Mouse (Mus musculus): Measurements from ENCODE around the gene Relb. TPM values are rescaled to one million over a fixed set of nuclear protein-coding genes. Genes with fewer than 3 reads are reported as not detected.
A peak's percentile ranks its signal among the peaks of the same experiment; 100 is the strongest.
"Not testable (repeated sequence)": the region's sequence is repeated elsewhere in the genome, so short reads cannot be mapped to it uniquely, and the experiment has no call there.

Relb gene
- polyA plus RNA-seq, 1 experiment from 2014 or later: 3.6 TPM

GRCm38 (mm10) chr7:19628192-19628535, 1.1 kb downstream of the Relb start:
- no peak for ATAC-seq (ENCODE audit: low FRiP score)
- WGBS: 18% methylated on average over 17 of the region's 17 CpGs

GRCm38 (mm10) chr7:19627721-19628120, 1.5 kb downstream of the Relb start:
- Histone ChIP-seq H3K4me2 (peak overlapping the region; percentile 95; the same call in 1 of the 2 replicates), H3K4me3 (replicated peaks) (no peak overlapping the region), H3K9me3 (no peaks in the 10 kb centered on the region), H3K36me3 (replicated peaks) (peaks cover 10% of the 10 kb centered on the region), H3K9ac (no peak overlapping the region), H3K27ac (no peak overlapping the region), H3K27me3 (no peaks in the 10 kb centered on the region), H3K4me1 (peaks cover 11% of the 10 kb centered on the region; the same call in 1 of the 2 replicates)
- 61% methylated on average over 3 of the region's 3 CpGs for WGBS
- ATAC-seq (ENCODE audit: low FRiP score): no peak

More at GRCm38 (mm10) chr7:19628192-19628535, 1.1 kb downstream of the Relb start:
- H3K4me3 ChIP-seq (replicated peaks): peak overlapping the region; percentile 72
- H3K27ac ChIP-seq: peak overlapping the region; percentile 78; the same call in 1 of the 2 replicates
- peaks cover 14% of the 10 kb centered on the region for H3K36me3 ChIP-seq (replicated peaks)
- H3K4me2 ChIP-seq: peak overlapping the region; percentile 95
- H3K27me3 ChIP-seq: no peaks in the 10 kb centered on the region
- peaks cover 11% of the 10 kb centered on the region; the same call in 1 of the 2 replicates for H3K4me1 ChIP-seq
- H3K9me3 ChIP-seq: no peaks in the 10 kb centered on the region
- no peak overlapping the region for H3K9ac ChIP-seq

- Histone ChIP-seq H3K9ac (no peak overlapping the region), H3K4me3 (replicated peaks) (no peak overlapping the region), H3K4me1 (peaks cover 10% of the 10 kb centered on the region), H3K4me2 (no peak overlapping the region), H3K36me3 (replicated peaks) (no peaks in the 10 kb centered on the region), H3K27ac (no peak overlapping the region), H3K27me3 (peaks cover 14% of the 10 kb centered on the region), H3K9me3 (no peaks in the 10 kb centered on the region)
- WGBS: 75% methylated on average over 2 of the region's 2 CpGs
- ATAC-seq (ENCODE audit: low FRiP score): no peak
Observed at GRCm38 (mm10) chr7:19623433-19623832, 5.8 kb downstream of the Relb start.

DNA sequence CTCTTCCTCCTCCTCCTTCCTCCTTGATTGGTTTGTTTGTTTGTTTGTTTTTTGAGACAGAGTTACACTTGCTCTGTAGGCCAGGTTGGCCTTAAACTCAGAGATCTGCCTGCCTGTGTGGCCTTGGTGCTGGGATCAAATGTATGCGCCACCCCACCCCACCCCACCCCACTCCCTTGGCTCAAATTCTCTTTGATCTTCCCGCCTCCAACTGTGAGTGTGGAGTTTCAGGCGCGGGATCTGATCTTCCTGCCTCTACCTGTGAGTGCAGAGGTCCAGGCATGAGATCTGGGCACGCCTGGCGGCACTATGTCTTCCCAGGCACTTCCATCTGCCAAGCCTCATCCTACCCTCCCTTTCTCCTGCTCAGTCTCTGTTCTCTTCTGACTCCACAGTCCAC, 7.0 kb downstream of the Relb start:
- no peak for ATAC-seq (ENCODE audit: low FRiP score)
- 42% methylated on average over 6 of the region's 6 CpGs for WGBS

GRCm38 (mm10) chr7:19620811-19621210, 8.4 kb downstream of the Relb start:
- no peak overlapping the region for H3K9ac ChIP-seq
- H3K27ac ChIP-seq: no peak overlapping the region
- H3K4me3 ChIP-seq (replicated peaks): no peak overlapping the region
- 91% methylated on average over 7 of the region's 7 CpGs for WGBS
- H3K9me3 ChIP-seq: no peaks in the 10 kb centered on the region
- no peak for ATAC-seq (ENCODE audit: low FRiP score)
- peaks cover 14% of the 10 kb centered on the region for H3K27me3 ChIP-seq
- no peaks in the 10 kb centered on the region for H3K36me3 ChIP-seq (replicated peaks)
- H3K4me1 ChIP-seq: peaks cover 7% of the 10 kb centered on the region
- H3K4me2 ChIP-seq: no peak overlapping the region

More for the DNA sequence above, 7.0 kb downstream of the Relb start:
- peaks cover 7% of the 10 kb centered on the region for H3K4me1 ChIP-seq
- no peak overlapping the region for H3K27ac ChIP-seq
- H3K4me2 ChIP-seq: no peak overlapping the region
- no peak overlapping the region for H3K9ac ChIP-seq
- no peak overlapping the region for H3K4me3 ChIP-seq (replicated peaks)
- peaks cover 14% of the 10 kb centered on the region for H3K27me3 ChIP-seq
- no peaks in the 10 kb centered on the region for H3K9me3 ChIP-seq
- H3K36me3 ChIP-seq (replicated peaks): no peaks in the 10 kb centered on the region

- H3K36me3 ChIP-seq (replicated peaks): no peaks in the 10 kb centered on the region; the same call in 1 of the 2 replicates
- H3K4me3 ChIP-seq (replicated peaks): peak overlapping the region; percentile 35
- H3K9me3 ChIP-seq: no peaks in the 10 kb centered on the region
- peaks cover 14% of the 10 kb centered on the region for H3K27me3 ChIP-seq
- 2% methylated on average over 35 of the region's 35 CpGs for whole genome bisulfite sequencing
- H3K27ac ChIP-seq: 0 out of 2 replicates have a peak overlapping the region, but pooled peaks have one; percentile 25
- peak overlapping the region; percentile 62 for H3K4me2 ChIP-seq
- peak; percentile 89 for ATAC-seq (ENCODE audit: low FRiP score)
- H3K4me1 ChIP-seq: peaks cover 7% of the 10 kb centered on the region
- H3K9ac ChIP-seq: peak overlapping the region; percentile 58
Observed at GRCm38 (mm10) chr7:19619004-19619801, 10.0 kb downstream of the Relb start.

DNA sequence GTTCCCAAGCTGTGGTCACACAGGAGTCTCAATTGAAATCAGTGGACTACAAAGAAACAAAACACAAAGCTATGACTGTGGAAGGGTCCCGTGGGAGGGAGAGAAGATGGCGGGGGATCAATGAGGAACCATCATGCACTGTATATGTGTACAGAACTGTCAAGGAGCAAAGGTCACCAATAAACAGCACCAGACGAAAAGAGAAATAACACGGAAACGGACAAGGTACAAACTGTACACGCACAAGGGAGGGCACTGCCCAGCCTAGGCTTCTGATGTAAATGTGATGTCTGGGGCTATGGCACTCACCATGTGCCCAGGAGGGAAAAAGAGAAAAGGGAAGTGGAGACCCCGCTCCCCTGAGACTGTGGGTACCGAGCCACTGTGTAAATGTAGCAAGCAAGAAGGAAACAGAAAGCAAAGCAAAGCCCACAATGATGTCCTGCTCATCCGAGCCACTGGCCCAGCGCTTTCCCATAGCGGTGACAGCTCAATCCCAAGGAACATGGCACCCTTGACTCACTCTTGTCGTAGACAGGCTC, 14.1 kb downstream of the Relb start:
- H3K9ac ChIP-seq: no peak overlapping the region
- H3K36me3 ChIP-seq (replicated peaks): no peaks in the 10 kb centered on the region; the same call in 1 of the 2 replicates
- ATAC-seq (ENCODE audit: low FRiP score): no peak
- no peak overlapping the region for H3K4me3 ChIP-seq (replicated peaks)
- WGBS: 92% methylated on average over 12 of the region's 12 CpGs
- no peak overlapping the region for H3K4me2 ChIP-seq
- H3K27ac ChIP-seq: no peak overlapping the region
- peaks cover 11% of the 10 kb centered on the region for H3K27me3 ChIP-seq
- H3K9me3 ChIP-seq: no peaks in the 10 kb centered on the region
- H3K4me1 ChIP-seq: peaks cover 7% of the 10 kb centered on the region

- Histone ChIP-seq H3K4me1 (no peaks in the 10 kb centered on the region), H3K4me3 (replicated peaks) (no peak overlapping the region), H3K27me3 (no peaks in the 10 kb centered on the region), H3K27ac (no peak overlapping the region), H3K9ac (no peak overlapping the region), H3K9me3 (no peaks in the 10 kb centered on the region), H3K4me2 (no peak overlapping the region), H3K36me3 (replicated peaks) (no peaks in the 10 kb centered on the region; the same call in 1 of the 2 replicates)
- no peak for ATAC-seq (ENCODE audit: low FRiP score)
- WGBS: 75% methylated on average over 5 of the region's 5 CpGs
Observed at GRCm38 (mm10) chr7:19610969-19611368, 18.3 kb downstream of the Relb start.

- Histone ChIP-seq H3K9ac (no peak overlapping the region), H3K4me1 (no peaks in the 10 kb centered on the region), H3K27ac (no peak overlapping the region), H3K27me3 (no peaks in the 10 kb centered on the region), H3K4me3 (replicated peaks) (no peak overlapping the region), H3K9me3 (no peaks in the 10 kb centered on the region), H3K36me3 (replicated peaks) (no peaks in the 10 kb centered on the region), H3K4me2 (no peak overlapping the region)
- no peak for ATAC-seq (ENCODE audit: low FRiP score)
- 93% methylated on average over 12 of the region's 12 CpGs for WGBS
Observed at GRCm38 (mm10) chr7:19609641-19610332, 19.5 kb downstream of the Relb start.

DNA sequence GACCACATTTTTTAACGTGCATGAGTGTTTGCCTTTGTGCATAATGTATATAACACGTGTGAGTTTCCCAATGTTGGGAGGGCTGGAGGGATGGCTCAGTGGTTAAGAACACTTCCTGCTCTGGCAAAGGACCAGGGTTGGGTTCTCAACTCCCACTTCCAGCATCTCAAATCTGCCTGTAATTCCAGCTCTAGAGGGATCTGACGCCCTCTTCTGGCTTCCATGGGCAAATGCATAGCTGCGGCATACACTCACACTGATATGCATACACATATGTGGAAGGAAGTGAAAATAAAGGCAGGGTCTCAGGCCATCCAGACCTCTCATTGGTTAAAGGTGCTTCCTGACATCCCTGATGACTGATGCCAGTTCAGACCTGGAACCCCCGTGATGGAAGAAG, 21.9 kb downstream of the Relb start:
- no peak overlapping the region for H3K9ac ChIP-seq
- no peak for ATAC-seq (ENCODE audit: low FRiP score)

DNA sequence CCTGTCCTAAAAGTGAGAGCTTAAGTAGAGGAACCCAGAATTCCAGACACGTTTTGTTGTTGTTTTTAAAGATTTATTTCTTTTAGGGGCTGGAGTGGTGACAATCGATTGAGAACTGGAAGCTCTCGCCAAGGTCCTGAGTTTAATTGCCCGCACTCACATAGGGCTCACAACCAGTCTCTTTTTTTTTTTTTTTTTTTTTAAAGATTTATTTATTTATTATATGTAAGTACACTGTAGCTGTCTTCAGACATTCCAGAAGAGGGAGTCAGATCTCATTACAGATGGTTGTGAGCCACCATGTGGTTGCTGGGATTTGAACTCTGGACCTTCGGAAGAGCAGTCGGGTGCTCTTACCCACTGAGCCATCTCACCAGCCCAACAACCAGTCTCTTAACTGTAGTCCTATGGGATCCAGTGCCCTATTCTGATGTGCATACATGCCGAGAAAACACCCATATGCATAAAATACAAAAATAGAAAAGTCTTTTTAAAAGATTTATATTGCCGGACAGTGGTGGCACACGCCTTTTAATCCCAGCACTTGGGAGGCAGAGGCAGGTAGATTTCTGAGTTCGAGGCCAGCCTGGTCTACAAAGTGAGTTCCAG, 24.5 kb downstream of the Relb start:
- WGBS: 59% methylated on average over 10 of the region's 10 CpGs
- peak overlapping the region; percentile 77; the same call in 1 of the 2 replicates for H3K27ac ChIP-seq

More for the DNA sequence above, 21.9 kb downstream of the Relb start:
- H3K4me1 ChIP-seq: peaks cover 16% of the 10 kb centered on the region
- H3K36me3 ChIP-seq (replicated peaks): peaks cover 9% of the 10 kb centered on the region; the same call in 1 of the 2 replicates
- no peaks in the 10 kb centered on the region for H3K9me3 ChIP-seq
- H3K4me3 ChIP-seq (replicated peaks): no peak overlapping the region
- H3K4me2 ChIP-seq: no peak overlapping the region
- no peaks in the 10 kb centered on the region for H3K27me3 ChIP-seq
- H3K27ac ChIP-seq: no peak overlapping the region
- WGBS: 88% methylated on average over 5 of the region's 5 CpGs

More for the DNA sequence above, 24.5 kb downstream of the Relb start:
- Histone ChIP-seq H3K4me2 (peak overlapping the region; percentile 96), H3K36me3 (replicated peaks) (peaks cover 31% of the 10 kb centered on the region), H3K4me1 (peaks cover 33% of the 10 kb centered on the region), H3K4me3 (replicated peaks) (peak overlapping the region; percentile 70)
- ATAC-seq (ENCODE audit: low FRiP score): peak; percentile 63; the same call in 1 of the 2 replicates
- not testable (repeated sequence) for H3K27me3 ChIP-seq, H3K9me3 ChIP-seq, H3K9ac ChIP-seq

Data from forebrain, embryonic 12.5 days (tissue).